Mouse (Mus musculus): ENCODE measurements around the gene Txndc5.

Txndc5 gene

GRCm38 (mm10) chr13:38525261-38525660 lies 3.4 kb downstream of the Txndc5 start:
- no peak for DNase-seq

DNA sequence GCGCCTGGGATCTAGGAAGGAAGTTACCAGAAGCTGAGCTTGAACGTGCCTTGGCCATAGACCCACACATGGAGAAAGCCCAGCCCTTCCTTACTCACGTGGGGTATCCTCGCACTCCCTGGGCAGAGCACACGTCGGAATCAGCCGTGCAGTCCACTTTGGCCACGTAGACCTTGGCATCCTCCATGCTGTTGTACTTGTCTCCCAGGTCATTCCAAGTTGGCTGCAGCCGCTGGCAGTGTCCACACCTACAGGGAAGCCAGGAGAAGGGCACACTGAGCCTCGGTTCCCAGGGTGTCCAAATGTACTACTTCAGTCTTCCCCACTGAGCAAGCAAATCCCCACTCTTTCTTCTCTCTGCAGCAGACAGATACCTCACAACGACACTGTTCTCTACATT lies 5.4 kb downstream of the Txndc5 start:
- DNase-seq, result no peak

DNA sequence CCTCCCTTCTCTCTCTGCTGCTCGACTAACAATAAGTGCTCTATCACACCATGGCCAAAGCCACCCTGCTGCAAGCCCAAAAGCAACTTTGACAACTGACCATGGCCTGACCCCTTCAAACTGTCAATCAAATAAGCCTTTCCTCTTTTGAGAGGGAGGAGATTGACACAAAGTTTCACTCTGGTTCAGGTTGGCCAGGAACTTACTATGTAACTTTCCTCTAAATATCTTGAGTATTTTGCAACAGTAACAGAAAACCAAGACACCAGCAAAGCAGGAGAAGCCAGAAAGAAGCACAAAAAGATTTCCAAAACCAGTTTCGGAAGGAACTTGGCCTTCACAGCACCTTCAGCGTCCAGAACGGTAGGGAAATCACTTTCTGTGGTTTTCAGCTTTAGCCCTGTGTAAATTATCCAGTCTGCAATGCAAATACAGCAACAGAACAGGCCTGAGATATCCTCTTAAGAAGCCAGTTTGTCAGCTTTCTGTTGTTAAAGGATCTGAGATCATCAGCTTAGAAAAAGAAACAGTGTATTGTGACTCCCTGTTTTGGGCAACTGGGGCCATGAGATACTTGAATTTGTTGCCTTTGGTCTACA lies 6.5 kb downstream of the Txndc5 start:
- DNase-seq, result no peak

GRCm38 (mm10) chr13:38520299-38520698 lies 8.3 kb downstream of the Txndc5 start:
- DNase-seq, result no peak

- DNase-seq, result no peak
Observed at GRCm38 (mm10) chr13:38516582-38516981, 12.0 kb downstream of the Txndc5 start.

- DNase-seq, result no peak
Observed at GRCm38 (mm10) chr13:38515845-38516244, 12.8 kb downstream of the Txndc5 start.

DNA sequence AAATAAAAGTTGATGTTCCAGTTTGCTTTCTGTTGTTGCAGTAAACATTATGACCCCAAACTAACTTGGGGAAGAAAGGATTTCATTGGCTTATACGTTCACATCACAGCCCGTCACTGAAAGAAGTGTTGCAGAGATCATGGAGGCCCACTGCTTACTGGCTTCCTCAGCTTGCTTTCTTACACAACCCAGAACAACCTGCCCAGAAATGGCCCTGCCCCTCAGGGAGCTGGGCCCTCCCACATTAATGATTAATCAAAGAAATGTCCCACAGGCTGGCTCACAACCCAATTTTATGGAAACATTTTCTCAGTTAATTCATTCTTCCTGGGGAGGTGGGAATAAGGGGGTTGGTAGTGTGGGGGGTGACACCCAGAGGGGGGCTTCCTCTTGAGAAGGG lies 13.2 kb downstream of the Txndc5 start:
- DNase-seq, result no peak

- DNase-seq, result no peak
Observed at GRCm38 (mm10) chr13:38513921-38514320, 14.7 kb downstream of the Txndc5 start.

GRCm38 (mm10) chr13:38511979-38512378 lies 16.6 kb downstream of the Txndc5 start:
- DNase-seq, result no peak

DNA sequence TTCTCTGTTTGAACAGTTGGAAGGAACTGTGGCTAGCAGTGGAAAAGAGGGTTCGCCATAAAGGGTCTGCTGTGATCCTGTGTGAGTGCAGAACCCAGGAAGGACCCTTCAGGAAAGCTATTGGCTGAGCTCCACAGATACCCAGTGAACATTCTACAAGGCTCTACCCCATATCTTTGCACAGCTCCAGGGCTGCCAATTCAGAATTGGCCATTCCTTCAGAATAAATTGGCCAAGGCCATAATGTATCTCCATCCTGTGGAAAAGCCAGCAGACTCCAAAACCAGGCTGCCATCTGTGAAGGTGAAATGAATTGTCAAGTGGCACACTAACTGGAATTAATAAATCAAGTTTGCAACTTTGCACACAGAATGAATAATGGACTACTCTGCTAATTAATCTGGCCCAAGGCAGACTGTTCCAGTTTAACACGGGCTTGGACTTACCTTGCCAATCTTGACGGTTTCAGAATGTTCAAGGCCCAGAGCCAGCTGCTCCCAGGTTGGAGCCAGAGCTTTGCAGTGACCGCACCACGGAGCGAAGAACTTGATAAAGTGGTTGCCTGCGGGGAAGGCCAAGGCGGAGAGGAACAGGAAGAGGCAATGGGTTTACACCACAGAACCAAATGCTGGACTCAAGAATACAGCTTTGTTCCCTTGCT lies 18.8 kb downstream of the Txndc5 start:
- DNase-seq, result no peak

DNA sequence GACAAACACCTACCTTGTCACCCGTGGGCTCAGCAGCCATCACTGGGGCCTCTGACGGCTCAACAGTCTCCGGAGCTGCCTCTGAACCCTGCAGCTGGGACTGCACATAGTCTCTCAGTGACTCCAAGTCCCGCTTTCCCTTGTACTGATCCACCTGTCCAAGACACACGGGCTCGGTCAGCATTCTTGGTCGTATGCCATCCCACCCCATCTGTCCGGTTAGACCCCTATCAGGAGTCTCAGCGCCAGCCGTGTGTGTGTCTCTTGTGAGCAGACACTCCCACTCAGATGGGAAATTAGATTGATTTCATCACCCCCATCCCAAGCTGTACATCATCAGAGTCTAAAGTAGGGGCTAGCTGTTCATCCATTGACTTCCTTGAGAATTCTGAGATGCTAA lies 21.7 kb downstream of the Txndc5 start:
- no peak for DNase-seq

DNA sequence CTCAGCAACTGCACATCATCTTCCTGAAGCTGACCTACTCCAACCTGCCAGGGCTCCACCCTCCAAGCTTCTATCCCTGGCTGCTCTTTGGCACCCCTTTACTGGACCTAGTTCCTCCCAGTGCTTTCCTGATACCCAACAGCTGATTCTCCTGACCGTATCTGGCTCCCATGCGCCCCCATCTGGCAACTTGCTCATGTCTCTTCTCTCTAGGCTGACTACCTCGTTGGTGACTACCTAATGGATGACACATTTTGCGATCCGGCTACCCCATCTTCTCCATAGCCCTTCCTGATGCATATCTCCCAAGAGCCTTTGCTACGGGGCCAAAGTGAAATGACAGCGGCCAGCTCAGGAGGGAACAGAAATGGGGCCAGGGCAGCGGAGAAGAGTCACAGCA lies 22.3 kb downstream of the Txndc5 start:
- peak; percentile 39 for DNase-seq

- DNase-seq, result peak; percentile 24
Observed at GRCm38 (mm10) chr13:38503137-38503849, 25.3 kb downstream of the Txndc5 start.

DNA sequence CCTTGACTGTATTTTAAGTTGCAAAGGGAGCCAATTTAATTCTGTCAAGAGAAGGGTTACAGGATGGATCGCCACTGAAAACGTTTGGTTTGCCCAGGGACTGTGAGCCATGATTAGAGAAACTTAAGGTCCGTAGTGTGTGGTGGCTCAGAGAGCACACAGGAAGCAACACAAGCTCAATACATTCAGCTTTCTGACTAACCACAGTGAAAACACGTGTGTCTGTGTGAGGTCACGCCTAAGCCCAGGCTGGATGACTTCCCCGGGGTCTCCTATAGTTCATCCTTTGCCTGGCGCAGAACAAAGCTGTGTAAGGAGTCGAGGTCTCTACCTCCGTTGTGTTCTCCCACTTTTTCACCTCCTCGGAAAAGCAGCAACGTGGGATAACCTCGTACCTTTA lies 27.3 kb downstream of the Txndc5 start:
- DNase-seq, result no peak

GRCm38 (mm10) chr13:38496715-38497114 lies 31.9 kb downstream of the Txndc5 start:
- no peak for DNase-seq

GRCm38 (mm10) chr13:38486767-38487166 lies 41.9 kb downstream of the Txndc5 start:
- DNase-seq, result no peak

- DNase-seq, result no peak
Observed at GRCm38 (mm10) chr13:38484701-38485100, 43.9 kb downstream of the Txndc5 start.

DNA sequence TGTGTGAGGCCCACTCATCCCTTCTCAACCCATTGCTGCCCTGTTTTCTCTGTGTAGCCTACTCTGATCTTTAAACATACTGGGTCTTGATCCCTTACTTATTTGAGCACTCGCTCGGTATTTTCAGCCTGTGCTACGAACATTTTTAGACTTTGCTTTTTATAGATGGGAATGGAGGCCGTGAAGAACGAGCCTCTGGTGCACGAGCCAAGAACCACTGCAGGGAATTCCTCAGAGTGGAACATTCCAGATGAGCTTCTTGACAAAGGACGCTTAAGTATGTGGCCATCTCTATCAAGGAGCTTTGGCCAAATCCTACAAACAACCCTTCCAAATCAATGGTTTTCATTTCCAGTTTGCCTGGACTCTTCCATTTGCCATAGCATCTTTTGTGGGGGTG lies 47.6 kb downstream of the Txndc5 start:
- DNase-seq, result no peak

DNA sequence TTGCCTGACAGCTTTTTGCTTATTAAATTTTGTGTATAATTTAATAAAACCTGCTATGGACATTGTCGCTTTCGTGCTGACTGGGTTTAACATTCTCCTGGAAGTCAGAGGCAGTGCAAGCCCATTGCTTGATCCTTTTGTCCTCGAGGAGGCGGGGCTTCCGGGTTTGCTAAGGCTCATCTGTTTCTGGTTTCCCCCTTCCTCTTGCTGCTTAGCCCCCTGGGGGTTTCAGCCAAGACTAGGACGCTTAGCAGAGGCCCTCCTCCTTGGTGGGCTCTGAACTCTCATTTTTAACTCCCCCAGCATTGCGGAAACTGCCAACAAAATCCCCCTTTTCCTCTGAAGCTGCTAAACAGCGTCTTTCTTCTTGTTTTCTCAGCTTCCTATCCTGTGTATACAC lies 51.7 kb downstream of the Txndc5 start:
- DNase-seq, result peak; percentile 80

DNA sequence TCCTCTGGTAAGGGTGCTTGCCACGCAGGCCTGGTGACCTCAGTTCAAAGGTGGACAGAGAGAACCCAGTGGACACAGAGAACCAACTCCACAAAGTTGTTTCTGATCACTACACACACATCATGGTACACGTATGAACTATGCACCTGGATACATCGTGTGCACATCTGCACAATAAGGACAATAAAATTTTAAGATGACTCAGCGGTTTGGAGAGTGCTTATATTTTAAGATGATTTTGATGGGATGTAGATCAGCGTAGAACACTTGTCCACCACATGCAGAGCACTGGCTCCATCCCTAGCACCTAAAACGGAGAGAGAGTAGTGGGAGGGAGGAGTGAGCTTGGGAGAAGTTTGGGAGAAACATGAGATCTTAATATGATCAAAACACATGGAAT lies 55.1 kb downstream of the Txndc5 start:
- no peak for DNase-seq

DNA sequence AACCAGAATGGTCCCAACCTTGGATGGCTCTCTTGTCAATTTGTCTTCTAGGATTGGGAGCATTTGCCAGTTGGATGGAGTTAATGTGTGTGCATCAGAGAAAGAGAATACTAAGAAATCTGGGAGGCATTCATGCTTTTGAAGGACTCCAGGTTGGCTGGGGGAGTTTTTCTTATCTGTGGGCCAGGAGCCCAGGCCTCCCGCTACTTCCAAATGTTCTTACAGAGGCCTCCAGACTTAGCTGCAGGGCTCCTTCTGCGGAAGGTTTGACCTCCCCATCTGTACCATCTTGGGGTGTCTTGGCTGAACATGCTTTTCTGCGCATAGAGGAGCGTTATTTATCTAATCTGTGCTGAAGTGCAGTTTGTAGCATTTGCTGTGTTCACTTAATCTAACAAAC lies 56.0 kb downstream of the Txndc5 start:
- DNase-seq, result no peak

- DNase-seq, result no peak
Observed at GRCm38 (mm10) chr13:38470882-38471281, 57.7 kb downstream of the Txndc5 start.

DNA sequence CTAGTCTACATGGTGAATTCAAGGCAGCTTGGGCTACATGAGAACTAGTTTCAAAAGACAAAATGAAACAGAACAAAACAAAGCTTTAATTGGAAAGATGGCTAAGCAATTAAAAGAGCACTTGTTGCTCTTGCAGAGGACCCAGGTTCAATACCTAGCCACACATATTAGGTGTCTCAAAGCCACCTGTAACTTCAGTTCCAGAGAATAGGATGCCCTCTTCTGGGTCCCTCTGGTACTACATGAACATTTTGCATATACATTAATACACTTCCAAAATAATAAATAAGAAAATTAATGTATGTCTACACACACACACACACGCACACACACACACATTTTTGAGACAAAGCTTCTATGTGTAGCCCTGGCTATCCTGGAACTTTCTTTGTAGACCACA lies 65.2 kb downstream of the Txndc5 start:
- DNase-seq, result no peak

DNA sequence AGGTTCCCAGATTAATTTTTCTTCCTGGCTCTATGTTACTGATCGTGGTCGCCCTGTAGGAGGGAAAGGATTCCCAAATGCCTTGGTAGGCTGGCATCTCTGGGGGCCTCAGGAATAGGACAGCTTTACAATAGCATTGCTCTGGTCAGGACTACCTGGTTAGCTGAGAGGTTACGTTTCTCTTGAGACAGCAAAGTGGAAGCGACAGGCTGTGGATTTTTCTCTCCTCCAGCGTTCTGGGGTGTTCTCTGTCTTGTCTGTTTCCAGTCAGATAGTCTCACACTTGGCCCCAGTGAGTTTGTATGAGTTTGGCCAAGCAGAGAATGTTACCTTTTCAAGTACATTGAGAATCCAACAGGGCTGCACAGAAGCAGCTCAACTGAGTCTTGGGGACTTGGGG lies 77.2 kb downstream of the Txndc5 start:
- no peak for DNase-seq
